Mouse (Mus musculus) cerebellum, adult 2 months (tissue): ENCODE data around the gene Gprasp2.

ENCODE experiments used
- CTCF ChIP-seq: fragments of 200-500 bp; IDR thresholded peaks from 2 replicates; pipeline ENCODE4 v1.5.1; 2011; ENCODE audit warnings: low read depth, mild to moderate bottlenecking, control low read depth, low read length, moderate library complexity, borderline replicate concordance; ENCODE audit not compliant: insufficient read depth
- POLR2A ChIP-seq: fragments of 200-500 bp; IDR thresholded peaks from 2 replicates; pipeline ENCODE4 v1.6.1; 2011; ENCODE audit warnings: low read length, control low read depth, borderline replicate concordance; ENCODE audit not compliant: insufficient read depth

DNA sequence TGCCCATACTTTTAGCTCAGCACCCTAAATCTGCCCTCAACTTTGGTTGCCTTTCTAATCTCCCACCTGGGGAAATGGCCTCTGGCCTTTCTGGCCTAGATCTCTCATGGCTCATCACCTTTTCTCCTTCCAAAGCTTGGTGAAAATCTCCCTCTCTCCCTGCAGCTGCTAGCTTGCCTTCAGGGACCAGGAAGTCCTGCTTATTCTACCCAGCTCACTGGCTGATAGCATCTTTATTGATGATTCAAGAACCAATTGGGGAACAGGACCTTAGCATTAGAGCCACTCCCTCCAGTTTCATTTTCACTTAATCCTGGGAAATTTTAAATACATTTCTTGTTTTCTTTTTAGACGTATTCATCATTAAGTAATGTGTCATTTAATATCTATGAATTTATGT is 37.8 kb downstream of the Gprasp2 start:
- no peak for TF ChIP-seq CTCF
- TF ChIP-seq POLR2A: no peak
